Mouse (Mus musculus) lung, postnatal 36 days (tissue): ENCODE data around the gene Pdia4.
A peak's percentile ranks its signal among the peaks of the same experiment; 100 is the strongest.
"Not testable (repeated sequence)": the region's sequence is repeated elsewhere in the genome, so short reads cannot be mapped to it uniquely, and the experiment has no call there.

Experiments
- DNase-seq: peaks from one replicate; pipeline ENCODE4 v3.0.0; 2022; ENCODE audit warnings: mixed read lengths

Gene Pdia4

DNA sequence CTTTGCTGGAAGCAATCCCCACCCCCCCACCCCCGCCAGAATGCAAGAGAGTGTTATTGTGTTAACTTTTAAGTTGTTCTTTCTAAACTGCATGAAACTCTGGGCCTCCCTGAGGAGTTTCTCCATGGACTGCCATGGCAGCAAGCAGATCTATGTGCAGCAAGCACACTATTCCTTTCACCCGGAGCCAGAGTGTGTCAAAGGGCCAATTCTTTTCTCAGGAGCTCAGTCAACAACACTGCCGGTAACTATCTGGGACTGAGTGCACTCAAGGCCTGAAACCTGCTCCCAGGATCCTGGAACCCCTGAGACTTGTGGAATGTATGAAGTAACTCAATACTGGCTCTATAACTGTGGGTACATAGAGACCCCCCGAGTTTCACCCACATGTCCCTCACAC, 4.2 kb downstream of the Pdia4 start:
- no peak for DNase-seq

GRCm38 (mm10) chr6:47808545-47808944, 4.7 kb downstream of the Pdia4 start:
- no peak for DNase-seq

GRCm38 (mm10) chr6:47807419-47807818, 5.8 kb downstream of the Pdia4 start:
- no peak for DNase-seq

DNA sequence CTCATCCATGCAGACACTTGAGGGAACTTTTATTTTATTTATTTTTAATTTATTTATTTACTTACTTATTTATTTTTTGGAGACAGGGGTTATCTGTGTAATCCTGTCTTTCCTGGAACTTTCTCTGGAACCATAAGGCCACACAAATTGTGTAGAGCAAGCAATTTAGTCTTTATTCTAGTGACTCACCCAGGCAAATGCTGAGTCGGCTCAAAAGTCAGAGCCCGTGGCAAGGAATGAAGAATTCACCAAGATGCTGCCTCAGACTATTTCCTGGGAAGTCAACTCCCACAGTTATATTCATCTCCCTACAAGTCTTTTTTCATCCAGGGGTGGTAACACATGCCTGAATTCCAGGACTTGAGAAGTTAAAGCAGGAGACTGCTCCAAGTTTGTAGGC, 7.7 kb downstream of the Pdia4 start:
- no peak for DNase-seq

GRCm38 (mm10) chr6:47799079-47799478, 14.2 kb downstream of the Pdia4 start:
- DNase-seq = peak; percentile 92

GRCm38 (mm10) chr6:47794106-47794830, 19.0 kb downstream of the Pdia4 start:
- DNase-seq = peak; percentile 67

- no peak for DNase-seq
Measured at GRCm38 (mm10) chr6:47793284-47793683, 19.9 kb downstream of the Pdia4 start.

DNA sequence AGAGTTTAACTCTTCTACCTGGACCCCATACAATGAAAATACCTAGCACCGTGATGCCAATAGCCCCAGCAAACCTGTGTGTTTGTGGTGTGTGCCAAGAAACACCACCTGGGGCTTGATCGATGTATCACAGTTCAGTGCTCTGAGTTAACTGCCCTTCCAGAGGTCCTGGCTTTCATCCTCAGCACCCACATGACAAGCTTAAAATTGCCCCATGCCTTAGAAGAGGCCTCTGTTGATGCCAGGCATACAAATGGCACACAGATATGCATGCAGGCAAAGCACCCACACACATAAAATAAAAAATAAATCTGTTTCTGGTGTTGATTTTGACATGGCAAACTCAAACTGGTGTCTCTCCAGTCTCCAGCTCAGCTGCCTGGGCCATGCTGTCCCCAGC, 20.7 kb downstream of the Pdia4 start:
- no peak for DNase-seq

DNA sequence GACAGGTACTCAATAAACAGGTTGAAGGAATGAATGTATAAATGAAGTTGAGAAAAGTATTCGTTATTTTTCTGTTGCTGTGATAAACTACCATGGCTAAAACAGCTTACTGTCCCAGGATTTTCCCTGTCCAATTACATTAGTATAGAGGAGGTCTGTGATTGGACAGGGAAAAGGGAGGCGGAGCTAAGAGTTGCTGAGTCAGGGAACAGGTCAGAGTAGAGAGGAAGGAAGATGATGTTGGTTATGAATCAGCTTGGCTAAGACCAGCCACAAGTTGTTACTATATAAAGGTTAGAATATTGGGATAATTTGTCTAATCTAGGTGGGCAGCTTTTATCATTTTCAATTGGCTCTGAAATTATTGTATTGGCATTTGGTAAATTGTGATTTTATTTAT, 22.5 kb downstream of the Pdia4 start:
- DNase-seq = peak; percentile 68

GRCm38 (mm10) chr6:47788821-47789220, 24.4 kb downstream of the Pdia4 start:
- DNase-seq = no peak

GRCm38 (mm10) chr6:47787941-47788736, 25.1 kb downstream of the Pdia4 start:
- DNase-seq = peak; percentile 92

DNA sequence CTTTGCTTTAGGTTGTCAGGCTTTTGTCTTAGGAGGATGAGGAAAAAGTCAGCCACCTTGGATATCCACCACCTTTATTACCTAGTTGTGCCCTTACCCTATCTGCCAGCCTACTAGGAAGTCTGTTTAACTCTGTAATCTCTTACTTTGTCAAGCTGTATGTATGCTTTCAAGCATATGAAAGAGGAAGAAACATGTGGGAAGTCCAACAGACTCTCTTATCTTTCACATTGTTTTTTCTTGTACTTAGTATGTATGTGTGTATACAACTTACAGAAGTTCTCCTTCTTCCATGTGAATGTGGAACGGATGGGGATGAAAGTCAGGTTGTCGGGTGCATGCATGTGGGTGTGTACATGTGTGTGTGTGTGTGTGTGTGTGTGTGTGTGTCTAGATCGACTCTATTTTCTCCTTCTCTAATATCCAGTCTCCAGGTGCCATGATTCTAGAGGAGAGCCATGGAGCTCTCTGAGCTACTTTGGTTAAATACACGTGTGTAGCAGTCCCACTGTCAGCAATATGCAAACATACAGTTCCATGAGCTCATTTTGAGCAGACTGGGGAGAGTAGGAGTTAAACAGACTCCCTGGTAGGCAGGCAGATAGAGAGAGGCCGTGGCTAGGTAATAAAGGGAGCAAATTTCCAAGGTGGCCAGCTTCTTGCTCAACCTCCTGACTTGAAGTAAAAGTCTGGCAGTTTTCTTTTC, 28.4 kb downstream of the Pdia4 start:
- no peak for DNase-seq

- DNase-seq = peak; percentile 53
Measured at GRCm38 (mm10) chr6:47781091-47781968, 31.9 kb downstream of the Pdia4 start.

- no peak for DNase-seq
Measured at GRCm38 (mm10) chr6:47780576-47781013, 32.6 kb downstream of the Pdia4 start.

DNA sequence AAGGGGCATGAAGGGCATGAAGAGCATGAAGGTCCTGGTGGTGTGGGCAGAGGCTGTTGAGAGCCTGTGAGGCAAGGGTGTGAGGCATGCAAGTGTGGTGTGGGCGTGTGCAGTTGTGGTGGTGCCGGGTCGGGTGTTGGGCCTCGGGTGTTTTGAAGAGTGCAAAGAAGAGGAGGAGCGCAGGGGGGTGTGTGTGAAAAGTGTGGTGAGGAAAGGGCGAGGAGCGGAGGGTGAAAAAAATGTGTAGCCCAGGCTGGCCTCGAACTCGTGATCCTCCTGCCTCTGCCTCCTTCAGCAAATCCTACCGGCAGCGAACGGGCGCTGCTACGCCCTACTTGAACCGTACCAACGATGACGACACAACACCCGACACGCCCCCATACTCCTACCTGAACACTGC, 41.5 kb downstream of the Pdia4 start:
- DNase-seq = not testable (repeated sequence)

DNA sequence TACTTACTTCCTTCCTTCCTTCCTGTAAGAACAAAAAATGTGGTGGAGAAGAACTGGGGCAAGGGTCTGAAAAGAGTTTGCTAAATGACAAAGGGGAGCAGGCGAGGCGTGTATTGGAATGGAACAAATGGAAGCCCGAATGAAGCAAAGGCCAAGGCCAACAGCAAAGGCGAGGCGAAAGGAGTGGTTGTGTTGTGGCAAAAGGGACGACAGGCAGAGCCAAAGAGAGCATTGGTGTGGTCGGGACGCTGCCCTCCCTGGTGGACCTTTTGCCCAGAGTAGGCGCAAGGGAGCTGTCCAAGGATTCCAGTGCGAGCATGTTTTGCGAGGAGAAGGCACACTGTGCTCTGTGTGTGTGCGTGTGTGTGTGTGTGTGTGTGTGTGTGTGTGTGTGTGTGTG, 42.1 kb downstream of the Pdia4 start:
- not testable (repeated sequence) for DNase-seq

DNA sequence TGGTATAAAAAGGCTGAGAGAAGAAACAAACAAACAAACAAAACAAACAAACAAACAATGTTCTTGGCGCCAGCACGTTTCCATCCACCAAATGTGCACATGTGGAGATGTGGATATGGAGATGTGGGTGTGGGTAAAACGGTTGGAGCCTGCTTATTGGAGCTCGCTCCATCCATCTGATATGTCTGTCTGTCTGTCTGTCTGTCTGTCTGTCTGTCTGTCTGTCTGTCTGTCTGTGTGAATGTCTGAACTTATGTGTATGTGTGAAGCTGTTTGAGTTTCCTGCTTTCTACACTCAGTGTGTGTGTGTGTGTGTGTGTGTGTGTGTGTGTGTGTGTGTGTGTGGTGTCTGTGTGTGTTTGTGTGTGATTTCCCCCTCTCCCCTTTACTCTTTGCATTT, 43.4 kb downstream of the Pdia4 start:
- DNase-seq = not testable (repeated sequence)

GRCm38 (mm10) chr6:47768520-47768919, 44.7 kb downstream of the Pdia4 start:
- DNase-seq = not testable (repeated sequence)

GRCm38 (mm10) chr6:47767355-47767754, 45.9 kb downstream of the Pdia4 start:
- DNase-seq = not testable (repeated sequence)

DNA sequence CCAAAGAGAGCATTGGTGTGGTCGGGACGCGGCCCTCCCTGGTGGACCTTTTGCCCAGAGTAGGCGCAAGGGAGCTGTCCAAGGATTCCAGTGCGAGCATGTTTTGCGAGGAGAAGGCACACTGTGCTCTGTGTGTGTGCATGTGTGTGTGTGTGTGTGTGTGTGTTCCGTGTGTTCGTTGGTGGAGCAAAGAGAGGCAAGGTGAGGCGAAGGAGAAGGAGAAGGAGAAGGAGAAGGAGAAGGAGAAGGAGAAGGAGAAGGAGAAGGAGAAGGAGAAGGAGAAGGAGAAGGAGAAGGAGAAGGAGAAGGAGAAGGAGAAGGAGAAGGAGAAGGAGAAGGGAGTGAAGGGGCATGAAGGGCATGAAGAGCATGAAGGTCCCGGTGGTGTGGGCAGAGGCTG, 50.5 kb downstream of the Pdia4 start:
- not testable (repeated sequence) for DNase-seq

GRCm38 (mm10) chr6:47759406-47759805, 53.8 kb downstream of the Pdia4 start:
- DNase-seq = not testable (repeated sequence)

- peak; percentile 65 for DNase-seq
Measured at GRCm38 (mm10) chr6:47757849-47758248, 55.4 kb downstream of the Pdia4 start.
